Mouse (Mus musculus) testis, postnatal 10 days (tissue): Measurements from ENCODE around the gene Btbd35f14.
"Not testable (repeated sequence)": the region's sequence is repeated elsewhere in the genome, so short reads cannot be mapped to it uniquely, and the experiment has no call there.

Experiments used
- DNase-seq: peaks from one replicate; pipeline ENCODE4 v3.0.0; 2021; ENCODE audit warnings: low spot score

The Btbd35f14 gene

DNA sequence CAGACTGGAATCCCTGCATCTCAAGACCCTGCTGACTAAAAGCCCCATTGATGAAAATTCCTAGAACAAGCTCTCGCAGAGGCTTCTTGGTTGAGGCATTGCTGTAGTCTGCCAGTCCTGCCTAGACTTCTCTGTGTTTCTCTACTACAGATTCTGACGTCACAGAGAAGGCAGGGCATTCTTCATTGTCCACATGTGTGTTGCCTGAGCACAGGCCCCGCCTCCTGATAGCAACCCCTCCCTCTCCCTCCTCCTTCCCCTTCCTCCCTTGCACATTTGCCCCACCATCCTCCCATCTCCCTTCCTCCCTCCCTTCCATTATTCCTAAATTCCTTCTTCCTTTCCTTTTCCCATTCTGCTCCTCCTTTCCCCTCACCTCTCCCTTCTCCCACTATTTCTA lies at the start of gene Btbd35f14:
Gene Btbd35f14, minus strand, starts transcription at position 101 of the 400 bp plus-strand sequence.
- not testable (repeated sequence) for DNase-seq

DNA sequence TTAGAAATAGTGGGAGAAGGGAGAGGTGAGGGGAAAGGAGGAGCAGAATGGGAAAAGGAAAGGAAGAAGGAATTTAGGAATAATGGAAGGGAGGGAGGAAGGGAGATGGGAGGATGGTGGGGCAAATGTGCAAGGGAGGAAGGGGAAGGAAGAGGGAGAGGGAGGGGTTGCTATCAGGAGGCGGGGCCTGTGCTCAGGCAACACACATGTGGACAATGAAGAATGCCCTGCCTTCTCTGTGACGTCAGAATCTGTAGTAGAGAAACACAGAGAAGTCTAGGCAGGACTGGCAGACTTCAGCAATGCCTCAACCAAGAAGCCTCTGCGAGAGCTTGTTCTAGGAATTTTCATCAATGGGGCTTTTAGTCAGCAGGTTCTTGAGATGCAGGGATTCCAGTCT lies 45.3 kb downstream of the Btbd35f14 start, which contains the start of gene Btbd35f13:
Gene Btbd35f13, plus strand, starts transcription at position 301 of the 400 bp plus-strand sequence.
- not testable (repeated sequence) for DNase-seq
